Mouse (Mus musculus) cerebellum, adult 11 months (tissue): ENCODE data around the gene Cldn3.

ENCODE experiments used
- DNase-seq: peaks from one replicate; pipeline ENCODE4 v3.0.0; 2022

Cldn3 gene

GRCm38 (mm10) chr5:134965852-134966821 is 19.9 kb upstream of the Cldn3 start:
- DNase-seq: peak; percentile 14

- no peak for DNase-seq
Observed at GRCm38 (mm10) chr5:134967164-134967944, 18.7 kb upstream of the Cldn3 start.

- no peak for DNase-seq
Observed at GRCm38 (mm10) chr5:134970671-134971070, 15.3 kb upstream of the Cldn3 start.

- no peak for DNase-seq
Observed at GRCm38 (mm10) chr5:134973081-134973480, 12.9 kb upstream of the Cldn3 start.

GRCm38 (mm10) chr5:134973526-134973925 is 12.5 kb upstream of the Cldn3 start:
- no peak for DNase-seq

GRCm38 (mm10) chr5:134974294-134974693 is 11.7 kb upstream of the Cldn3 start:
- no peak for DNase-seq

GRCm38 (mm10) chr5:134974921-134975320 is 11.1 kb upstream of the Cldn3 start:
- no peak for DNase-seq

GRCm38 (mm10) chr5:134976164-134976563 is 9.8 kb upstream of the Cldn3 start:
- DNase-seq: no peak

- no peak for DNase-seq
Observed at GRCm38 (mm10) chr5:134976577-134977250, 9.3 kb upstream of the Cldn3 start.

GRCm38 (mm10) chr5:134977837-134978236 is 8.2 kb upstream of the Cldn3 start:
- DNase-seq: no peak

- no peak for DNase-seq
Observed at GRCm38 (mm10) chr5:134981149-134981548, 4.9 kb upstream of the Cldn3 start.

- DNase-seq: no peak
Observed at GRCm38 (mm10) chr5:134983111-134983510, 2.9 kb upstream of the Cldn3 start.

- no peak for DNase-seq
Observed at GRCm38 (mm10) chr5:134983771-134984170, 2.2 kb upstream of the Cldn3 start.

- DNase-seq: no peak
Observed at GRCm38 (mm10) chr5:134986298-134987268, 569 bp downstream of the Cldn3 start.

- DNase-seq: no peak
Observed at GRCm38 (mm10) chr5:134989166-134989565, 3.2 kb downstream of the Cldn3 start.

GRCm38 (mm10) chr5:134989741-134990140 is 3.7 kb downstream of the Cldn3 start:
- no peak for DNase-seq

GRCm38 (mm10) chr5:134992566-134992965 is 6.6 kb downstream of the Cldn3 start:
- DNase-seq: no peak

GRCm38 (mm10) chr5:134998359-134998758 is 12.3 kb downstream of the Cldn3 start:
- DNase-seq: no peak

- no peak for DNase-seq
Observed at GRCm38 (mm10) chr5:134999797-135000196, 13.8 kb downstream of the Cldn3 start.

GRCm38 (mm10) chr5:135000751-135001150 is 14.7 kb downstream of the Cldn3 start:
- DNase-seq: no peak

- DNase-seq: peak; percentile 48
Observed at GRCm38 (mm10) chr5:135001309-135001708, 15.3 kb downstream of the Cldn3 start.

GRCm38 (mm10) chr5:135002151-135002550 is 16.1 kb downstream of the Cldn3 start:
- no peak for DNase-seq
